Mouse (Mus musculus): Measurements from ENCODE around the gene Htr1a. TPM values are rescaled to one million over a fixed set of nuclear protein-coding genes. Genes with fewer than 3 reads are reported as not detected.

Gene Htr1a
- 10 to 100 TPM; 21.6 to 24.0 TPM for total RNA-seq (2021)
- long read RNA-seq, experiment 1, full-length matches to known transcripts: 16 of 16 reads
- long read RNA-seq, experiment 1, partial matches to known transcripts: 0 of 16 reads
- long read RNA-seq, experiment 1, other reads (novel, unspliced or antisense): 0 of 16 reads
- long read RNA-seq, experiment 2, full-length matches to known transcripts: 23 of 23 reads
- long read RNA-seq, experiment 2, partial matches to known transcripts: 0 of 23 reads
- long read RNA-seq, experiment 2, other reads (novel, unspliced or antisense): 0 of 23 reads

DNA sequence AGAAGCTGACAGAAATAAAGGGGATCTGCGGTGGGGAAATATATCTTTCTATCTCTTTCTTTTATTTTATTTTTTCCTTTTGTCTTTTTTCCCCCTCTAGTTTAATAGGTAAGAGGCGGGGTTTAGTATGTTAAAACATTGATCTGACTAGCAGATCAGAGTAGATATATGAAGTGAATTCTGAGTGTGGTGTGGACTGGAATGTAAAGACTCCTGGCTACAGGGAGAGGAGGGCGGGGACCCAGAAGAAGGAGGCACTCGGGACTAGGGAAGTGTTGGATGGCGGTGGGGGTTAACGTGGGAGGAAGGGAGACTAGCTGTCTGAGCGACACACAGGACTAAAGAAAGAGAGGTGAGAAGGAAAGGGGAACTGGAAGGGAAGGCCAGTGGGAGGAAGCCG is at the start of gene Htr1a:
Htr1a (plus strand) TSS at position 301 of the 400 bp plus-strand sequence.
- no peak for DNase-seq (ENCODE audit: low spot score in 2 of 2)

GRCm38 (mm10) chr13:105411535-105412326 is 31.7 kb upstream of the Htr1a start:
- peak; percentile 46 to 79 for DNase-seq (ENCODE audit: low spot score in 2 of 2)

- no peak for DNase-seq (ENCODE audit: low spot score in 2 of 2)
These were observed 31.1 kb upstream of the Htr1a start for GRCm38 (mm10) chr13:105412327-105412722.

DNA sequence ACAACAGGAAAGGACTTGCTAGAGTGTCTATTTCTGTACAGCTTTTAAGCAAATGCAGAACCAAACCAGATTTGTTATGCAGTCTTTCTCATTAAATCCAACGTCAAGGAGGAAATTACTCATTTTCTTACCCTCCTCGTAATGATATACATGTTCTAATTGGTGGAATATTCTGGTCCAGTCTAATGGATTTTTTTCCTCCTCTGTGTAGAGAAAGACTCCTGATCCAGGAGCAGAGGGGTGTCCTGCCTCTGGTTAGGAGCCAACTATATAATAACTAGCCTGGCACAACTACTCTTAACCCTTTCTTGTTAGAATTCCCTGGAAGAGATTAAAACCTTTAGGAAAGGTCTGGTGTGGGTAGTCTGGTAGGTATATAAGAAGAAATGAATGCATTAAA is 10.3 kb upstream of the Htr1a start:
- no peak for DNase-seq (ENCODE audit: low spot score in 2 of 2)

DNA sequence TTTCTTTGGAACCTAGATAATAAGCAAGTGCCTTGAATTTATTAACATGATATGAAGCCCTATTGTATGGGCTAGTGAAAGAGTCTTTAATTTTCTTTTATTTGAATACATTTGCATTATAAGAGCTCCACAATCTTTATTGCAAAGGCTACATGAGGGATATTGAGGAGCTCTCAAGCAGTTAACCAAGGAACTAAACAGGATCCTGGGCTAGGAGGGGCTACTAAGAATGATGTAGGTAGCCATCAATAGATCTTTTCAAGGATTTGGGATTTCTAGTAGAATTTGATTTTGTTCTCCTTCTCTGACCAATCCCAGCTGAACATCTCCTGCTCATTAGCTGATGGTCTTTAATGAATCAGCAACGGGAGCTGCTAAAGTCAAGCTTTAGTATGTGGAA is 9.8 kb upstream of the Htr1a start:
- DNase-seq (ENCODE audit: low spot score in 2 of 2): no peak

- peak; percentile 55 to 71 for DNase-seq (ENCODE audit: low spot score in 2 of 2)
These were observed 863 bp upstream of the Htr1a start for GRCm38 (mm10) chr13:105442576-105442975.

DNA sequence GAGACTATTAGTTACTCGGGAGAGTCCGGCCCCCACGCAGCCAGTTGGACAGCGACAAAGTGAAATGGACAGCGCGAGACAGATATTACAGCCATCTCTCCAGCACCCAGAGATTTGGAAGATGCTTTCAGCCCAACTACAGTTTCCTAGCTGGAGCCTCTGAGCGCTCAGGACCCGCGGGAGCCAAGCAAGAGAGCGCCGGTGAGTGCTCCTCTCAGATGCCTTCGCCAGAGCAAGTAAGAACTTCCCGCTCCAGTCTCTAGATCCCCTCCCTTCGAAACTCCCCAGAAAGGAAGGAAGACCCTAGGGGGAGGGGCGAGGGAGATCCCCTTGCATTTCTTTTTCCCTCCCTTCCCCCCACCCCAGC is 415 bp downstream of the Htr1a start:
- DNase-seq (ENCODE audit: low spot score in 2 of 2): peak; percentile 35 to 36

DNA sequence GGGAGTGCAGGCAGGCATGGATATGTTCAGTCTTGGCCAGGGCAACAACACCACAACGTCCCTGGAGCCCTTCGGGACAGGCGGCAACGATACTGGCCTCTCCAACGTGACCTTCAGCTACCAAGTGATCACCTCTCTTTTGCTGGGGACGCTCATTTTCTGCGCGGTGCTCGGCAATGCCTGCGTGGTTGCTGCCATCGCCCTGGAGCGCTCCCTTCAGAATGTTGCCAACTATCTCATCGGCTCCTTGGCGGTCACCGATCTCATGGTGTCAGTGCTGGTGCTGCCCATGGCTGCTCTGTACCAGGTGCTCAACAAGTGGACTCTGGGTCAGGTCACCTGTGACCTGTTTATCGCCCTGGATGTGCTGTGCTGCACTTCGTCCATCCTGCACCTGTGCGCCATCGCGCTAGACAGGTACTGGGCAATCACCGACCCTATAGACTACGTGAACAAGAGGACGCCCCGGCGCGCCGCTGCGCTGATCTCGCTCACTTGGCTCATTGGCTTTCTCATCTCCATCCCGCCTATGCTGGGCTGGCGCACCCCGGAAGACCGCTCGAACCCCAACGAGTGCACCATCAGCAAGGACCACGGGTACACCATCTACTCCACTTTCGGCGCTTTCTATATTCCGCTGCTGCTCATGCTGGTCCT is 927 bp downstream of the Htr1a start:
- DNase-seq (ENCODE audit: low spot score in 2 of 2): peak; percentile 41 to 43

- no peak for DNase-seq (ENCODE audit: low spot score in 2 of 2)
These were observed 1.4 kb downstream of the Htr1a start for GRCm38 (mm10) chr13:105444895-105445281.

DNA sequence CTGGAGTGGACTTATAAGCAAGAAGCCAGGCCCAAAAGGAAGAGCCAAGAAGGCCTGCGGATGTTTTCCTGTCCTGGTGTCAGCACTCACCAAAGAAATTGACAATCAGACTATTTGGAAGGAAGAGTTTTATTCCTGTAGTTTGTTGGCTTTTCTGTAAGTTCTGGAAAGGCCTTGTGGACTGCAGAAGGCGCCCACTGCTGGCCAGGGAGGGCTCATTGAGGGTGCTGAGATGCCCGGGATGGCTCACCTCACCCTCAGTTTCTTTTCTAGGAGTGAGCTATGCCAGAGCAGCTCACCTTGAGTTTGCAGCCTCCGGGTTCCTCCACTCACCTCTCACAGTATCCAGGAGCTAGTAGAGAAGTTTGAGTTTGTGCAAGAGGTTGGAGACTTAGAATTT is 2.8 kb downstream of the Htr1a start:
- DNase-seq (ENCODE audit: low spot score in 2 of 2): no peak

DNA sequence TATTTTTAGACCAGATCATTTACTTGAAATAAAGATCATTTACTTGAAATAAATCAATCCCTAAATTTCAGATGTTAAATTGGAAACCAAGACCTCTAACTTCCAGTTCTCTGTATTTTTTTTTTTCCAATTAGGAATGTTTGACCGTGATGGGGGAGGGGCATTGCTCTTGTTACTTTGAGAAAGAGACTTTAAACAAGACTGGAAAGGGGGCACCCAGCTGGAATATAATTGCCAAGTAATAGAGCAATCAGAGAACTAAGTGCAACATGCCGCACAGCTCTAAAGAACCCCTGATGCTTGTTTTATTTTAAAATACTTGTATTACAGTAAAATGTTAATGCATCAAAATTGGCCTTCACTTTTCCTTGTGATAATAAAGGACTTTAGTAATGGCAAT is 4.3 kb downstream of the Htr1a start:
- DNase-seq (ENCODE audit: low spot score in 2 of 2): no peak

GRCm38 (mm10) chr13:105451536-105451935 is 8.1 kb downstream of the Htr1a start:
- peak in 1 of 2 experiments; percentile 88 for DNase-seq (ENCODE audit: low spot score in 2 of 2)

Other genes with a start within 250 kb of the Htr1a start
- gene Rnf180, start 148.8 kb upstream of the Htr1a start, total RNA-seq (2021): 10 to 100 TPM; 20.3 to 21.0 TPM

Data from layer of hippocampus, postnatal 14 days (tissue).